Mouse (Mus musculus) kidney, adult 2 months (tissue): ENCODE results near the gene Slit1.

Source experiments
- CTCF ChIP-seq: fragments of 200-500 bp; conservative IDR thresholded peaks from 2 replicates; pipeline ENCODE4 v1.5.1; 2011; ENCODE audit warnings: low read depth, mild to moderate bottlenecking, control low read depth, low read length, moderate library complexity, mixed read lengths; ENCODE audit not compliant: insufficient read depth, insufficient read length
- POLR2A ChIP-seq: fragments of 200-500 bp; IDR thresholded peaks from one replicate; pipeline ENCODE4 v1.6.1; 2011; ENCODE audit warnings: low read depth, low read length, control low read depth

DNA sequence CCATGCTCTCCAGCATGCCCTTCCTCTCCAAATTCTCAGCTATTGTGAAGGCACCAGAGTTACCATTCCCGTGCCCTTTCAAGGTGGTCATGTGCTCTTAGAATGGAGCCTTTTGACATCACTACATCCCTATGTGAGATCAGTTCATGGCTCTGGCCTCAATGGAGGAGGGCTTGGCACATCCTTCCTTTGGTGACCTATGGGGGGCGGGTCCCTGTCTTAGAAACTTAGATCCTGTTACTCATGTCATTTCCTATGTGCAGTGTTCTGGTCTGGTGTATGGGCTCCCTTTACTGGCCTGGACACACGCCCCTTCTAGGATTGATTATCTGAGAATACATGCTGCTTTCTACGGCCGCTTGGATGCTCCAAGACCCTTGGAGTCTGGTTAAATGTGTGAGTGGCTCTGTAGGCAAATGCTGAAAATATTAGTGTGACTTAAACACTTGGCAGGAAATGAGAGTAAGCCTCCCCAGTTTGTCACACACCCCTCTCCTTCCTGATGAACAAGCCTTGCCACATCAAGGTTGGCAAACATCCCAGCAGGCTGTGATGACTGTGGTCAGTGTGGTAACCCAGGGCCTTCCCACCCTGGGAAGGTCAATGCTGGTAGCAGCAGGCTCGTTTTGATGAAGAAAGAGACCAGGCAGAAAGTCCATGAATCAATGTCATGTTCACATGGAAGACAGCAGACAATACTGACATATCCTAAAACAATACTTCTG lies 146.1 kb downstream of the Slit1 start:
- TF ChIP-seq POLR2A (no peak), CTCF (no peak)
